Mouse (Mus musculus): ENCODE data around the gene Rab5if. TPM values are rescaled to one million over a fixed set of nuclear protein-coding genes. Genes with fewer than 3 reads are reported as not detected.
"Not testable (repeated sequence)": the region's sequence is repeated elsewhere in the genome, so short reads cannot be mapped to it uniquely, and the experiment has no call there.

Rab5if gene
- polyA plus RNA-seq (2015; fragmentation: Nextera tagmentation; extraction: Ambion mirVana): 152 and 155 TPM in 2 replicates

- Histone ChIP-seq H3K4me1 (replicated peaks) (peaks cover 37% of the 10 kb centered on the region), H3K9me3 (no peaks in the 10 kb centered on the region), H3K36me3 (peaks cover 37% of the 10 kb centered on the region), H3K4me3 (peak within 1 kb of the TSS; percentile 97), H3K9ac (peak within 1 kb of the TSS; percentile 97), H3K27me3 (no peaks in the 10 kb centered on the region), H3K27ac (peak within 1 kb of the TSS; percentile 97), H3K4me2 (peak within 1 kb of the TSS; percentile 96)
- under 1% methylated on average over 98 of the region's 98 CpGs for WGBS
- ATAC-seq (ENCODE audit: low FRiP score): peak; percentile 96
Measured at GRCm38 (mm10) chr2:156862772-156863486, at the start of gene Rab5if. TSS of gene Rab5if (plus strand) at chr2:156863128.

- no peaks in the 10 kb centered on the region for H3K36me3 ChIP-seq
- H3K27me3 ChIP-seq: 0 out of 2 replicates have a peak, but pooled peaks cover 8% of the 10 kb centered on the region
- whole genome bisulfite sequencing: 4% methylated on average over 8 of the region's 8 CpGs
- H3K4me3 ChIP-seq: no peak overlapping the region
- H3K27ac ChIP-seq: peak overlapping the region; percentile 30; the same call in 1 of the 2 replicates
- no peak overlapping the region for H3K4me2 ChIP-seq
- no peak for ATAC-seq (ENCODE audit: low FRiP score)
- peaks cover 17% of the 10 kb centered on the region for H3K4me1 ChIP-seq (replicated peaks)
- H3K9me3 ChIP-seq: no peaks in the 10 kb centered on the region
- no peak overlapping the region for H3K9ac ChIP-seq
Measured at GRCm38 (mm10) chr2:156814344-156814801, 48.6 kb upstream of the Rab5if start.

GRCm38 (mm10) chr2:156814893-156815292 lies 48.0 kb upstream of the Rab5if start:
- WGBS: 41% methylated on average over 5 of the region's 5 CpGs
- peak overlapping the region; percentile 30; the same call in 1 of the 2 replicates for H3K27ac ChIP-seq

GRCm38 (mm10) chr2:156815412-156815811 lies 47.5 kb upstream of the Rab5if start:
- no peak for ATAC-seq (ENCODE audit: low FRiP score)
- H3K4me1 ChIP-seq (replicated peaks): peaks cover 17% of the 10 kb centered on the region
- WGBS: 68% methylated on average over 3 of the region's 3 CpGs

More at GRCm38 (mm10) chr2:156814893-156815292, 48.0 kb upstream of the Rab5if start:
- Histone ChIP-seq H3K4me3 (no peak overlapping the region), H3K4me1 (replicated peaks) (peaks cover 17% of the 10 kb centered on the region), H3K4me2 (no peak overlapping the region), H3K27me3 (0 out of 2 replicates have a peak, but pooled peaks cover 8% of the 10 kb centered on the region), H3K9me3 (no peaks in the 10 kb centered on the region), H3K36me3 (no peaks in the 10 kb centered on the region), H3K9ac (no peak overlapping the region)
- no peak for ATAC-seq (ENCODE audit: low FRiP score)

GRCm38 (mm10) chr2:156816116-156816515 lies 46.8 kb upstream of the Rab5if start:
- WGBS: 67% methylated on average over 1 of the region's 1 CpGs
- Histone ChIP-seq H3K27ac (no peak overlapping the region), H3K27me3 (0 out of 2 replicates have a peak, but pooled peaks cover 8% of the 10 kb centered on the region), H3K4me2 (no peak overlapping the region), H3K9me3 (no peaks in the 10 kb centered on the region), H3K4me3 (no peak overlapping the region), H3K9ac (no peak overlapping the region), H3K36me3 (no peaks in the 10 kb centered on the region), H3K4me1 (replicated peaks) (peaks cover 17% of the 10 kb centered on the region)
- no peak for ATAC-seq (ENCODE audit: low FRiP score)

More at GRCm38 (mm10) chr2:156815412-156815811, 47.5 kb upstream of the Rab5if start:
- Histone ChIP-seq H3K36me3 (no peaks in the 10 kb centered on the region), H3K27me3 (0 out of 2 replicates have a peak, but pooled peaks cover 8% of the 10 kb centered on the region), H3K4me3 (no peak overlapping the region), H3K9me3 (no peaks in the 10 kb centered on the region), H3K27ac (no peak overlapping the region), H3K9ac (no peak overlapping the region), H3K4me2 (no peak overlapping the region)

GRCm38 (mm10) chr2:156825128-156825527 lies 37.8 kb upstream of the Rab5if start:
- H3K4me3 ChIP-seq; H3K27me3 ChIP-seq; H3K4me2 ChIP-seq; H3K9ac ChIP-seq; H3K9me3 ChIP-seq; H3K36me3 ChIP-seq; H3K4me1 ChIP-seq (replicated peaks); ATAC-seq (ENCODE audit: low FRiP score); H3K27ac ChIP-seq: not testable (repeated sequence)
- 88% methylated on average over 6 of the region's 6 CpGs for WGBS

- 93% methylated on average over 11 of the region's 11 CpGs for WGBS
Measured at GRCm38 (mm10) chr2:156834336-156834735, 28.6 kb upstream of the Rab5if start.

GRCm38 (mm10) chr2:156838839-156839238 lies 24.1 kb upstream of the Rab5if start:
- peak overlapping the region; percentile 97; the same call in 1 of the 2 replicates for H3K4me2 ChIP-seq
- ATAC-seq (ENCODE audit: low FRiP score): no peak
- H3K27me3 ChIP-seq: peaks cover 36% of the 10 kb centered on the region
- no peaks in the 10 kb centered on the region for H3K9me3 ChIP-seq
- 67% methylated on average over 6 of the region's 6 CpGs for WGBS
- peak overlapping the region; percentile 65; the same call in 1 of the 2 replicates for H3K4me3 ChIP-seq
- no peak overlapping the region for H3K27ac ChIP-seq
- no peak overlapping the region for H3K9ac ChIP-seq
- peaks cover 6% of the 10 kb centered on the region for H3K36me3 ChIP-seq
- H3K4me1 ChIP-seq (replicated peaks): peaks cover 43% of the 10 kb centered on the region

More at GRCm38 (mm10) chr2:156834336-156834735, 28.6 kb upstream of the Rab5if start:
- ATAC-seq (ENCODE audit: low FRiP score): no peak
- Histone ChIP-seq H3K4me2 (no peak overlapping the region), H3K4me3 (no peak overlapping the region), H3K27ac (no peak overlapping the region), H3K4me1 (replicated peaks) (peaks cover under 1% of the 10 kb centered on the region; the same call in 1 of the 2 replicates), H3K27me3 (peaks cover 5% of the 10 kb centered on the region; the same call in 1 of the 2 replicates), H3K9me3 (peaks cover 11% of the 10 kb centered on the region), H3K9ac (no peak overlapping the region), H3K36me3 (peaks cover 32% of the 10 kb centered on the region)

GRCm38 (mm10) chr2:156839319-156840191 lies 23.4 kb upstream of the Rab5if start, which contains the start of gene Tgif2:
TSS of gene Tgif2 (plus strand) at chr2:156840007.
- Histone ChIP-seq H3K4me2 (peak within 1 kb of the TSS; percentile 97), H3K4me3 (peak within 1 kb of the TSS; percentile 65), H3K4me1 (replicated peaks) (peaks cover 50% of the 10 kb centered on the region), H3K27me3 (peaks cover 36% of the 10 kb centered on the region), H3K9ac (peak within 1 kb of the TSS; percentile 77), H3K9me3 (no peaks in the 10 kb centered on the region), H3K27ac (peak within 1 kb of the TSS; percentile 85), H3K36me3 (no peaks in the 10 kb centered on the region)
- 1% methylated on average over 57 of the region's 61 CpGs for WGBS
- peak; percentile 78 for ATAC-seq (ENCODE audit: low FRiP score)

GRCm38 (mm10) chr2:156840301-156841027 lies 22.5 kb upstream of the Rab5if start:
- Histone ChIP-seq H3K36me3 (no peaks in the 10 kb centered on the region), H3K9ac (peak overlapping the region; percentile 77), H3K4me2 (peak overlapping the region; percentile 97), H3K4me3 (peak overlapping the region; percentile 65), H3K4me1 (replicated peaks) (peaks cover 59% of the 10 kb centered on the region), H3K27ac (peak overlapping the region; percentile 85), H3K9me3 (no peaks in the 10 kb centered on the region), H3K27me3 (peaks cover 36% of the 10 kb centered on the region)
- peak; percentile 44 for ATAC-seq (ENCODE audit: low FRiP score)
- WGBS: under 1% methylated on average over 47 of the region's 79 CpGs

GRCm38 (mm10) chr2:156841028-156841840 lies 21.7 kb upstream of the Rab5if start:
- H3K27me3 ChIP-seq: peaks cover 36% of the 10 kb centered on the region
- H3K27ac ChIP-seq: peak overlapping the region; percentile 85
- H3K9me3 ChIP-seq: no peaks in the 10 kb centered on the region
- peak overlapping the region; percentile 97 for H3K4me2 ChIP-seq
- peak overlapping the region; percentile 77 for H3K9ac ChIP-seq
- peak overlapping the region; percentile 65 for H3K4me3 ChIP-seq
- WGBS: under 1% methylated on average over 42 of the region's 42 CpGs
- no peaks in the 10 kb centered on the region for H3K36me3 ChIP-seq
- H3K4me1 ChIP-seq (replicated peaks): peaks cover 66% of the 10 kb centered on the region
- peak; percentile 17; the same call in 1 of the 2 replicates for ATAC-seq (ENCODE audit: low FRiP score)
